In the genomic region with DNA sequence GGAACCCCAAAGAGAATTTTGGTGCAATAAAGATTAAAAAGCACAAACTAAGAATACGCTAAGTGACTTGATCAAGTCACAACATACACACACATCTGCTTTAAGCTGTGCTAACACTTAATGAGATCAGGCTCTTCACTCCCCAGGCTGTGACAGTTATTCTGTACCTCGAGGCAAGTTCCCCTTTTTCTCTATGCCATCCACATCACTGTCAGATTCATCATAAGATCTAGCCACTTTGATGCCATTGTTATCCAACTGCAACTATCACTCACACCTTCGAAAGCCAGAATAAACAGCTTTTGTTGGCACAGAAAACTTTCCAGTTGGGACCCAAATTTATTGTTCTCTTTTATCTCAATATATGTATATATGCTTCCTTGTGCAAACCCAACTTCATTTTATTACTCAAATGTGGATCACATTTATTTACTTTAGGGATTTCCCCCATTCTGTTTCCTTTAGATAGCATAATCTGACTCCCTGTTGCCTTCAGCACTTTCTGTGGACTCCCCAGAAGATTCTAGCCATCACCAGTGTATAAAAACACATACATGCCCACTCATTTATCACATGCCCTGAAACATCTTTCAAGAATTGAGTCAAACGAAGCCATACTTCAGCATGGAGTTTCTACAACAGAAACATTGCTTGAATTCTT, we compare ENCODE assay signal across 1 mouse cellular context.
TF ChIP-seq lines count a peak whose summit lies in the region.

No protein-coding gene starts in this region.

TF ChIP-seq in MEL, 35 proteins besides CTCF, POLR2A, EP300 and RAD21 (continued from another document):
- TF ChIP-seq MYB (IDR thresholded peaks at IDR 0.05; ENCODE audit: low read depth, low read length) = 0 out of 2 replicates have a peak, but pooled peaks have one; percentile 43
- TF ChIP-seq RCOR1 (IDR thresholded peaks at IDR 0.05; ENCODE audit: low read depth, low read length) = 0 out of 2 replicates have a peak, but pooled peaks have one; percentile 50
